Mouse (Mus musculus): ENCODE measurements around the gene Gm26657. TPM values are rescaled to one million over a fixed set of nuclear protein-coding genes. Genes with fewer than 3 reads are reported as not detected.

Gene Gm26657
- polyA plus RNA-seq, 1 experiment from 2014 or later: not detected

GRCm38 (mm10) chr4:56746345-56746744, 6.5 kb downstream of the Gm26657 start:
- 94% methylated on average over 2 of the region's 2 CpGs for WGBS
- peaks cover 21% of the 10 kb centered on the region for H3K36me3 ChIP-seq (ENCODE audit: control insufficient read depth, insufficient read depth)

GRCm38 (mm10) chr4:56747456-56747855, 7.6 kb downstream of the Gm26657 start:
- ATAC-seq: no peak
- peaks cover 29% of the 10 kb centered on the region for H3K36me3 ChIP-seq (ENCODE audit: control insufficient read depth, insufficient read depth)

More at GRCm38 (mm10) chr4:56746345-56746744, 6.5 kb downstream of the Gm26657 start:
- H3K27ac ChIP-seq (ENCODE audit: low read length): no peak overlapping the region
- no peak overlapping the region for H3K9ac ChIP-seq (replicated peaks; ENCODE audit: low read depth, low read length)
- H3K4me1 ChIP-seq (replicated peaks; ENCODE audit: control insufficient read depth, insufficient read depth, low read length): no peaks in the 10 kb centered on the region
- no peak for ATAC-seq
- no peaks in the 10 kb centered on the region for H3K9me3 ChIP-seq (ENCODE audit: control insufficient read depth, low read length)
- no peak overlapping the region for H3K4me2 ChIP-seq (ENCODE audit: low read length)
- no peaks in the 10 kb centered on the region for H3K27me3 ChIP-seq (replicated peaks; ENCODE audit: control insufficient read depth, insufficient read depth, low read length)
- no peak overlapping the region for H3K4me3 ChIP-seq (replicated peaks; ENCODE audit: low read length)

GRCm38 (mm10) chr4:56756021-56756420, 16.2 kb downstream of the Gm26657 start:
- ATAC-seq: no peak
- no peak overlapping the region for H3K9ac ChIP-seq (replicated peaks; ENCODE audit: low read depth, low read length)
- H3K27me3 ChIP-seq (replicated peaks; ENCODE audit: control insufficient read depth, insufficient read depth, low read length): no peaks in the 10 kb centered on the region
- no peak overlapping the region for H3K27ac ChIP-seq (ENCODE audit: low read length)
- no peak overlapping the region for H3K4me3 ChIP-seq (replicated peaks; ENCODE audit: low read length)
- WGBS: 97% methylated on average over 5 of the region's 5 CpGs
- peaks cover 69% of the 10 kb centered on the region for H3K36me3 ChIP-seq (ENCODE audit: control insufficient read depth, insufficient read depth)
- no peaks in the 10 kb centered on the region for H3K4me1 ChIP-seq (replicated peaks; ENCODE audit: control insufficient read depth, insufficient read depth, low read length)
- H3K9me3 ChIP-seq (ENCODE audit: control insufficient read depth, low read length): no peaks in the 10 kb centered on the region
- no peak overlapping the region for H3K4me2 ChIP-seq (ENCODE audit: low read length)

More at GRCm38 (mm10) chr4:56747456-56747855, 7.6 kb downstream of the Gm26657 start:
- no peak overlapping the region for H3K27ac ChIP-seq (ENCODE audit: low read length)
- no peak overlapping the region for H3K4me2 ChIP-seq (ENCODE audit: low read length)
- no peaks in the 10 kb centered on the region for H3K9me3 ChIP-seq (ENCODE audit: control insufficient read depth, low read length)
- no peak overlapping the region for H3K9ac ChIP-seq (replicated peaks; ENCODE audit: low read depth, low read length)
- no peaks in the 10 kb centered on the region for H3K27me3 ChIP-seq (replicated peaks; ENCODE audit: control insufficient read depth, insufficient read depth, low read length)
- no peaks in the 10 kb centered on the region for H3K4me1 ChIP-seq (replicated peaks; ENCODE audit: control insufficient read depth, insufficient read depth, low read length)
- no peak overlapping the region for H3K4me3 ChIP-seq (replicated peaks; ENCODE audit: low read length)
- 98% methylated on average over 9 of the region's 9 CpGs for WGBS

GRCm38 (mm10) chr4:56756966-56757600, 17.2 kb downstream of the Gm26657 start:
- H3K27me3 ChIP-seq (replicated peaks; ENCODE audit: control insufficient read depth, insufficient read depth, low read length): no peaks in the 10 kb centered on the region
- no peaks in the 10 kb centered on the region for H3K4me1 ChIP-seq (replicated peaks; ENCODE audit: control insufficient read depth, insufficient read depth, low read length)
- WGBS: 96% methylated on average over 10 of the region's 10 CpGs
- H3K9me3 ChIP-seq (ENCODE audit: control insufficient read depth, low read length): no peaks in the 10 kb centered on the region
- no peak overlapping the region for H3K4me2 ChIP-seq (ENCODE audit: low read length)
- peaks cover 60% of the 10 kb centered on the region for H3K36me3 ChIP-seq (ENCODE audit: control insufficient read depth, insufficient read depth)
- H3K4me3 ChIP-seq (replicated peaks; ENCODE audit: low read length): no peak overlapping the region
- no peak for ATAC-seq
- no peak overlapping the region for H3K9ac ChIP-seq (replicated peaks; ENCODE audit: low read depth, low read length)
- no peak overlapping the region for H3K27ac ChIP-seq (ENCODE audit: low read length)

GRCm38 (mm10) chr4:56757693-56758092, 17.8 kb downstream of the Gm26657 start:
- Histone ChIP-seq H3K4me2 (ENCODE audit: low read length) (no peak overlapping the region), H3K9me3 (ENCODE audit: control insufficient read depth, low read length) (no peaks in the 10 kb centered on the region), H3K36me3 (ENCODE audit: control insufficient read depth, insufficient read depth) (peaks cover 60% of the 10 kb centered on the region), H3K4me1 (replicated peaks; ENCODE audit: control insufficient read depth, insufficient read depth, low read length) (no peaks in the 10 kb centered on the region), H3K27ac (ENCODE audit: low read length) (no peak overlapping the region), H3K9ac (replicated peaks; ENCODE audit: low read depth, low read length) (no peak overlapping the region), H3K4me3 (replicated peaks; ENCODE audit: low read length) (no peak overlapping the region), H3K27me3 (replicated peaks; ENCODE audit: control insufficient read depth, insufficient read depth, low read length) (no peaks in the 10 kb centered on the region)
- no peak for ATAC-seq
- WGBS: 100% methylated on average over 1 of the region's 1 CpGs

GRCm38 (mm10) chr4:56767861-56768284, 28.0 kb downstream of the Gm26657 start:
- H3K4me3 ChIP-seq (replicated peaks; ENCODE audit: low read length): no peak overlapping the region
- no peaks in the 10 kb centered on the region for H3K4me1 ChIP-seq (replicated peaks; ENCODE audit: control insufficient read depth, insufficient read depth, low read length)
- H3K9ac ChIP-seq (replicated peaks; ENCODE audit: low read depth, low read length): no peak overlapping the region
- no peaks in the 10 kb centered on the region for H3K27me3 ChIP-seq (replicated peaks; ENCODE audit: control insufficient read depth, insufficient read depth, low read length)
- no peak overlapping the region for H3K4me2 ChIP-seq (ENCODE audit: low read length)
- H3K27ac ChIP-seq (ENCODE audit: low read length): no peak overlapping the region
- 90% methylated on average over 4 of the region's 5 CpGs for WGBS
- ATAC-seq: no peak
- H3K36me3 ChIP-seq (ENCODE audit: control insufficient read depth, insufficient read depth): peaks cover 63% of the 10 kb centered on the region
- no peaks in the 10 kb centered on the region for H3K9me3 ChIP-seq (ENCODE audit: control insufficient read depth, low read length)

GRCm38 (mm10) chr4:56768913-56769312, 29.0 kb downstream of the Gm26657 start:
- WGBS: 90% methylated on average over 7 of the region's 7 CpGs
- H3K36me3 ChIP-seq (ENCODE audit: control insufficient read depth, insufficient read depth): peaks cover 72% of the 10 kb centered on the region
- ATAC-seq: no peak
- no peak overlapping the region for H3K9ac ChIP-seq (replicated peaks; ENCODE audit: low read depth, low read length)
- H3K27ac ChIP-seq (ENCODE audit: low read length): no peak overlapping the region
- no peaks in the 10 kb centered on the region for H3K9me3 ChIP-seq (ENCODE audit: control insufficient read depth, low read length)
- H3K4me1 ChIP-seq (replicated peaks; ENCODE audit: control insufficient read depth, insufficient read depth, low read length): no peaks in the 10 kb centered on the region
- H3K4me2 ChIP-seq (ENCODE audit: low read length): no peak overlapping the region
- H3K27me3 ChIP-seq (replicated peaks; ENCODE audit: control insufficient read depth, insufficient read depth, low read length): no peaks in the 10 kb centered on the region
- H3K4me3 ChIP-seq (replicated peaks; ENCODE audit: low read length): no peak overlapping the region

- H3K4me1 ChIP-seq (replicated peaks; ENCODE audit: control insufficient read depth, insufficient read depth, low read length): no peaks in the 10 kb centered on the region
- no peak overlapping the region for H3K4me3 ChIP-seq (replicated peaks; ENCODE audit: low read length)
- peaks cover 70% of the 10 kb centered on the region for H3K36me3 ChIP-seq (ENCODE audit: control insufficient read depth, insufficient read depth)
- no peak overlapping the region for H3K27ac ChIP-seq (ENCODE audit: low read length)
- no peaks in the 10 kb centered on the region for H3K9me3 ChIP-seq (ENCODE audit: control insufficient read depth, low read length)
- H3K27me3 ChIP-seq (replicated peaks; ENCODE audit: control insufficient read depth, insufficient read depth, low read length): no peaks in the 10 kb centered on the region
- WGBS: 76% methylated on average over 1 of the region's 1 CpGs
- no peak overlapping the region for H3K9ac ChIP-seq (replicated peaks; ENCODE audit: low read depth, low read length)
- no peak overlapping the region for H3K4me2 ChIP-seq (ENCODE audit: low read length)
- ATAC-seq: no peak
Measured at GRCm38 (mm10) chr4:56771065-56771464, 31.2 kb downstream of the Gm26657 start.
